Mouse (Mus musculus): Measurements from ENCODE around the gene Sh2d6. TPM values are rescaled to one million over a fixed set of nuclear protein-coding genes. Genes with fewer than 3 reads are reported as not detected.
A peak's percentile ranks its signal among the peaks of the same experiment; 100 is the strongest.

Sh2d6 gene
- polyA plus RNA-seq, 1 experiment, result 0.79 TPM

GRCm38 (mm10) chr6:72520904-72521303, 603 bp downstream of the Sh2d6 start:
- WGBS, result 94% methylated on average over 5 of the region's 5 CpGs

DNA sequence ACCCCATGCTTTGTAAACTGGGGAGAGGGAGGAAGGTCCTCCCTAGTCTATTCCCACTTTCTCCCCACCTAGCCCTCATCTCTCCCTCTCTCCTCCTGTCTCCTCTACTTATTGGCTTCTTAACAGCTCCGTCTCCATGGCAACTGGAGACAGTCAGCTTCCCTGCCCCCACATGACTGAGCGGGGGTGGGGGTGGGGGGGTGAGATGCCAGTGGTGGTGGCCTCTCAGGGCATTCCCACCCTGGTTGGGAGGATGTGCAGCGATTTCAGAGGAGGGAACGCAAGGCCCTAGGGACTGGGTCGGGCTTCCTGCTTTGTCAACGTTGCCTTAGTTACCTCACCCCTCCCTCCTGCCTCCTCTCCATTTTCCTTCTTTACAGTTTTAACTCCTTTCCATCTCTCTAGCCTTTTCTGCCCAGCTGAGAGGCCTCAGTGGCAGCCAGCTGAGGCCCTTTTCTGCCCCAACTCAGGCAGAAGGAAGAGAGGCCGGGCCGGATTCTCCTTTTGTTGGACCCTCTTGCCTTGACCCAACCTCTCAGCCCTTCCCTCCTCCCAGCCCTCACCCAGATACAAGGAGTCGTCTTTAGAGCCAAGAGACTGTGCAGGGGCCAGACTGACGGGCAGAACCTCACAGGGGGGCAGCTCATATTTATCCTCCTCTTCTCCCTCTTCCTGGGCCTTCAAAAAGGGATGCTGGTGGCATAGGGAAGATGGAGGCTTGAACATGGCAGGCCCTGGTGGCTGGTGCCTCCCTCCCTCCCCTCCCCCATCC, 1.4 kb downstream of the Sh2d6 start:
- Histone ChIP-seq H3K27me3 (ENCODE audit: control insufficient read depth, insufficient read depth, low read length) (no peaks in the 10 kb centered on the region), H3K4me1 (ENCODE audit: control insufficient read depth, insufficient read depth, low read length) (no peaks in the 10 kb centered on the region), H3K27ac (ENCODE audit: insufficient read depth, low read length) (no peak overlapping the region), H3K4me3 (replicated peaks; ENCODE audit: insufficient read depth, low read depth, low read length) (no peak overlapping the region)
- TF ChIP-seq POLR2A (IDR thresholded peaks at IDR 0.05; ENCODE audit: borderline replicate concordance, insufficient read depth, low read length), result no peak
- TF ChIP-seq CTCF (IDR thresholded peaks at IDR 0.05; ENCODE audit: borderline replicate concordance, insufficient read depth, low read depth, low read length), result no peak
- no peak for DNase-seq
- 25% methylated on average over 10 of the region's 10 CpGs for WGBS

More at GRCm38 (mm10) chr6:72520904-72521303, 603 bp downstream of the Sh2d6 start:
- H3K27me3 ChIP-seq (ENCODE audit: control insufficient read depth, insufficient read depth, low read length), result no peaks in the 10 kb centered on the region
- H3K4me1 ChIP-seq (ENCODE audit: control insufficient read depth, insufficient read depth, low read length), result no peaks in the 10 kb centered on the region
- H3K27ac ChIP-seq (ENCODE audit: insufficient read depth, low read length), result no peak overlapping the region
- no peak for DNase-seq
- TF ChIP-seq CTCF (IDR thresholded peaks at IDR 0.05; ENCODE audit: borderline replicate concordance, insufficient read depth, low read depth, low read length), result no peak
- TF ChIP-seq POLR2A (IDR thresholded peaks at IDR 0.05; ENCODE audit: borderline replicate concordance, insufficient read depth, low read length), result no peak
- H3K4me3 ChIP-seq (replicated peaks; ENCODE audit: insufficient read depth, low read depth, low read length), result no peak overlapping the region

DNA sequence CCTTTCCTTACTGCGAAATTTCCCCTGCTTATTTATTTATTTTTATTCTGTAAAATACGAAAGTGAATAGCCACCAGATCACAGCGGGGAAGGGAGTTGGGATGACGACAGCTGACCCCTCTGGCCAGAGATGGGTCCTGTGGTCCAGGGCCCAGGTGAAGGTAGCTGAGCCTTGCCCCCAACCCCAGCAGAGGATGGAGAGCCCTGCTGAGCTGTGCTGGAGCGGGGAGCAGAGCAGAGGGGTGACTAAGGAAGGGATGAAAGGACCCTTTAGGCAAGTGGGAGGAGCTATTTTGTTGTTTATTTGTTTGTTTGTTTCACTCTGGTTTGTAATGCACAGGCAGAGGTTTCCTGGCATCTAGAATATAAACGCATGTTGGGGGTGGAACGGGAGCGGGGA, 2.2 kb downstream of the Sh2d6 start:
- Histone ChIP-seq H3K27me3 (ENCODE audit: control insufficient read depth, insufficient read depth, low read length) (no peaks in the 10 kb centered on the region), H3K4me3 (replicated peaks; ENCODE audit: insufficient read depth, low read depth, low read length) (no peak overlapping the region), H3K27ac (ENCODE audit: insufficient read depth, low read length) (no peak overlapping the region), H3K4me1 (ENCODE audit: control insufficient read depth, insufficient read depth, low read length) (no peaks in the 10 kb centered on the region)
- DNase-seq, result no peak
- TF ChIP-seq POLR2A (IDR thresholded peaks at IDR 0.05; ENCODE audit: borderline replicate concordance, insufficient read depth, low read length) (no peak), CTCF (IDR thresholded peaks at IDR 0.05; ENCODE audit: borderline replicate concordance, insufficient read depth, low read depth, low read length) (no peak)
- 37% methylated on average over 8 of the region's 8 CpGs for WGBS

DNA sequence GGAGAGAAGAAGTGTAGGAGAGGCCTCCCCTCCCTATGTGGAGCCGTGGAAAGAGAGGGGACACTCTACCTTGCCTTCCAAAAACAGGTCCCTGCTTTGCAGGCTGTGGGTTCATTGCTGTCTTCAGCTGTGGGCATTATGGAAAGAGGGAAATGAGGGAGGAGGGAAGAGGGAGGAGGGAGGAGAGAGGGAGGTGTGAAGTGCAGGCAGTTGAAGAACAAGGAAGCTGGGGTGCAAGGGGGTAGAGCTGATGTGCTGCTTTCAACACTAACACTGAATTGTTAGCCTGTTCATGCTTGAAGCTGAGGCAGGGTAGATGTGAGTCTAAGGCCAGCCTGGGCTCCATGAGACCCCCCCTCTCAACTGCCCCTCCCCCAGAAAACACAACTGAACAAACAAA, 2.7 kb downstream of the Sh2d6 start:
- H3K27me3 ChIP-seq (ENCODE audit: control insufficient read depth, insufficient read depth, low read length), result no peaks in the 10 kb centered on the region
- TF ChIP-seq POLR2A (IDR thresholded peaks at IDR 0.05; ENCODE audit: borderline replicate concordance, insufficient read depth, low read length), result no peak
- no peak for TF ChIP-seq CTCF (IDR thresholded peaks at IDR 0.05; ENCODE audit: borderline replicate concordance, insufficient read depth, low read depth, low read length)
- 86% methylated on average over 1 of the region's 1 CpGs for WGBS
- H3K27ac ChIP-seq (ENCODE audit: insufficient read depth, low read length), result no peak overlapping the region
- H3K4me1 ChIP-seq (ENCODE audit: control insufficient read depth, insufficient read depth, low read length), result no peaks in the 10 kb centered on the region
- DNase-seq, result no peak
- no peak overlapping the region for H3K4me3 ChIP-seq (replicated peaks; ENCODE audit: insufficient read depth, low read depth, low read length)

GRCm38 (mm10) chr6:72515644-72516043, 5.9 kb downstream of the Sh2d6 start:
- Histone ChIP-seq H3K4me1 (ENCODE audit: control insufficient read depth, insufficient read depth, low read length) (peaks cover 16% of the 10 kb centered on the region), H3K27ac (ENCODE audit: insufficient read depth, low read length) (no peak overlapping the region), H3K27me3 (ENCODE audit: control insufficient read depth, insufficient read depth, low read length) (no peaks in the 10 kb centered on the region), H3K4me3 (replicated peaks; ENCODE audit: insufficient read depth, low read depth, low read length) (no peak overlapping the region)
- TF ChIP-seq POLR2A (IDR thresholded peaks at IDR 0.05; ENCODE audit: borderline replicate concordance, insufficient read depth, low read length) (no peak), CTCF (IDR thresholded peaks at IDR 0.05; ENCODE audit: borderline replicate concordance, insufficient read depth, low read depth, low read length) (no peak)
- 90% methylated on average over 6 of the region's 6 CpGs for WGBS
- no peak for DNase-seq

DNA sequence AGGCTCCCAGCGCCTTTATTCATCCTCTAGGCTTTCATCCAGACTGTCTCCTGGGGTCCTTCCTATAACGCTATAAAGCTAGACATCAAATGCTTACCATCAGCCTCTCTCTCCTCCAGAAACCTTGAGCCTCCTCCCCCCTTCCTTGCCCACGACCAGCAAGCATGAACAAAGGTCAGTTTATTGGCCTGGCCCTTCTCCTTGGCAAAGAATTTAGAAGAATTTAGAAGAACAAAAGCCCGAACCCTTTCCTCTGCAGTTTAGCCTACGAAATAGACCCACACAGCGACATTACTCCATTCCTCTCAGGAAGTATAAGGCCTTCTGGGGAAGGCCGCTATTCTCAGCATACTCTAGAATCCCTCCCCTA, 8.5 kb downstream of the Sh2d6 start:
- TF ChIP-seq POLR2A (IDR thresholded peaks at IDR 0.05; ENCODE audit: borderline replicate concordance, insufficient read depth, low read length), result no peak
- TF ChIP-seq CTCF (IDR thresholded peaks at IDR 0.05; ENCODE audit: borderline replicate concordance, insufficient read depth, low read depth, low read length), result no peak
- H3K4me1 ChIP-seq (ENCODE audit: control insufficient read depth, insufficient read depth, low read length), result peaks cover 16% of the 10 kb centered on the region
- 50% methylated on average over 7 of the region's 7 CpGs for WGBS

DNA sequence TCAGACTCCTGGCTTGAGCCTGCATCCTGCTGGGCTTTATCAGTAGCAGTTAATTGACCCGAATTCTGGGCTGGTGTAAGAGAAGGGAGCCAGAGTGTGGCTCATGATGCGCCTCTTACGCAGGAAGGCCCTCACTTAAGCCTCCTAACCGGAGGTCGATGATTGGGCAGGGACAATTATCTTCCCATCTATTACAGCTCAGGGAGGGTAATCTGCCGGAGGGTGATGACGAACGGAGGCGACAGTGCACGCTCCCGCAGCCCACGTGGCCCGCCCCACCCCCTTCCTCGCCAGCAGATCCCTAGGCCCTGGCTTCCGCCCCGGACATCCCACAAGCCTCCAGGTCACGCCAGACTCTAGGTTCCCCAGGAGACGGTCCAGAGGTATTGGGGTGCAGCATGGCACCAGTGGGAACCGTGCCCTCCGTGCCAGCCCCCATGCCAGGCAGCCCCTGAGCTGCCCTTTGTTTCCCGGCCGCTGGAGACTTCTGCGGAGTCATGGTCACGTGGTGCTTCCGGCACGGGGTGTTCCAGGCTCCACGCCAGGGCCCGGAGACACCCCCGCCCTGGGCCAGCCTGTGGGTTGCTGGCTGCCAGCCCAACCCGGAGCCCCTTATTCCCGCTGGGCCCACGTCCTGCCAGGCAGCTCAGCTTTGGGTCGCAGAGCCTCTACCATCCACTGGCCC, 9.0 kb downstream of the Sh2d6 start:
- DNase-seq, result peak; percentile 82 to 84
- no peaks in the 10 kb centered on the region for H3K27me3 ChIP-seq (ENCODE audit: control insufficient read depth, insufficient read depth, low read length)
- H3K4me3 ChIP-seq (replicated peaks; ENCODE audit: insufficient read depth, low read depth, low read length), result peak overlapping the region; percentile 56
- peak overlapping the region; percentile 66 for H3K27ac ChIP-seq (ENCODE audit: insufficient read depth, low read length)
- 3% methylated on average over 33 of the region's 33 CpGs for WGBS
- peaks cover 16% of the 10 kb centered on the region for H3K4me1 ChIP-seq (ENCODE audit: control insufficient read depth, insufficient read depth, low read length)
- no peak for TF ChIP-seq CTCF (IDR thresholded peaks at IDR 0.05; ENCODE audit: borderline replicate concordance, insufficient read depth, low read depth, low read length)
- TF ChIP-seq POLR2A (IDR thresholded peaks at IDR 0.05; ENCODE audit: borderline replicate concordance, insufficient read depth, low read length), result peak; percentile 26; the same call in 1 of the 2 replicates

More for the DNA sequence above, 8.5 kb downstream of the Sh2d6 start:
- Histone ChIP-seq H3K27ac (ENCODE audit: insufficient read depth, low read length) (peak overlapping the region; percentile 66), H3K4me3 (replicated peaks; ENCODE audit: insufficient read depth, low read depth, low read length) (peak overlapping the region; percentile 56), H3K27me3 (ENCODE audit: control insufficient read depth, insufficient read depth, low read length) (no peaks in the 10 kb centered on the region)
- no peak for DNase-seq
